Mouse (Mus musculus): ENCODE data around the gene AL731706.1. TPM values are rescaled to one million over a fixed set of nuclear protein-coding genes. Genes with fewer than 3 reads are reported as not detected.

Gene AL731706.1
- total RNA-seq (2014; fragmentation: Nextera tagmentation) (3.5 TPM in 1 of 2 replicates, not detected in the other), total RNA-seq (2017) (8.2 and 10.9 TPM in 2 replicates)

- ATAC-seq (replicated peaks; ENCODE audit: low FRiP score, low TSS enrichment, poor library complexity, severe bottlenecking), result peak; percentile 86
These were observed at the start of gene AL731706.1, which contains the start of the genes Slx4ip and Mkks for GRCm38 (mm10) chr2:136891068-136891950. Gene AL731706.1 (minus strand): TSS chr2:136891389. Gene Slx4ip (plus strand): TSS chr2:136891218. Gene Mkks (minus strand): TSS chr2:136891389.

GRCm38 (mm10) chr2:136938249-136938648 lies 47.1 kb upstream of the AL731706.1 start:
- no peak for ATAC-seq (replicated peaks; ENCODE audit: low FRiP score, low TSS enrichment, poor library complexity, severe bottlenecking)

- ATAC-seq (replicated peaks; ENCODE audit: low FRiP score, low TSS enrichment, poor library complexity, severe bottlenecking), result no peak
These were observed 45.5 kb upstream of the AL731706.1 start for GRCm38 (mm10) chr2:136936391-136937288.

- ATAC-seq (replicated peaks; ENCODE audit: low FRiP score, low TSS enrichment, poor library complexity, severe bottlenecking), result peak; percentile 82
These were observed 29.8 kb upstream of the AL731706.1 start for GRCm38 (mm10) chr2:136921003-136921408.

- 0 out of 2 replicates have a peak, but pooled peaks have one; percentile 38 for ATAC-seq (replicated peaks; ENCODE audit: low FRiP score, low TSS enrichment, poor library complexity, severe bottlenecking)
These were observed 29.2 kb upstream of the AL731706.1 start for GRCm38 (mm10) chr2:136920257-136920993.

- no peak for ATAC-seq (replicated peaks; ENCODE audit: low FRiP score, low TSS enrichment, poor library complexity, severe bottlenecking)
These were observed 28.2 kb upstream of the AL731706.1 start for GRCm38 (mm10) chr2:136919433-136919832.

GRCm38 (mm10) chr2:136914334-136914902 lies 23.2 kb upstream of the AL731706.1 start:
- ATAC-seq (replicated peaks; ENCODE audit: low FRiP score, low TSS enrichment, poor library complexity, severe bottlenecking), result 0 out of 2 replicates have a peak, but pooled peaks have one; percentile 50

- no peak for ATAC-seq (replicated peaks; ENCODE audit: low FRiP score, low TSS enrichment, poor library complexity, severe bottlenecking)
These were observed 21.8 kb upstream of the AL731706.1 start for GRCm38 (mm10) chr2:136913021-136913420.

GRCm38 (mm10) chr2:136911958-136912411 lies 20.8 kb upstream of the AL731706.1 start:
- no peak for ATAC-seq (replicated peaks; ENCODE audit: low FRiP score, low TSS enrichment, poor library complexity, severe bottlenecking)

- ATAC-seq (replicated peaks; ENCODE audit: low FRiP score, low TSS enrichment, poor library complexity, severe bottlenecking), result peak; percentile 75; the same call in 1 of the 2 replicates
These were observed 18.1 kb upstream of the AL731706.1 start for GRCm38 (mm10) chr2:136909298-136909697.

- ATAC-seq (replicated peaks; ENCODE audit: low FRiP score, low TSS enrichment, poor library complexity, severe bottlenecking), result no peak
These were observed 17.4 kb upstream of the AL731706.1 start for GRCm38 (mm10) chr2:136908596-136908995.

- ATAC-seq (replicated peaks; ENCODE audit: low FRiP score, low TSS enrichment, poor library complexity, severe bottlenecking), result no peak
These were observed 4.9 kb upstream of the AL731706.1 start for GRCm38 (mm10) chr2:136896131-136896530.

GRCm38 (mm10) chr2:136894494-136894893 lies 3.3 kb upstream of the AL731706.1 start:
- ATAC-seq (replicated peaks; ENCODE audit: low FRiP score, low TSS enrichment, poor library complexity, severe bottlenecking), result 0 out of 2 replicates have a peak, but pooled peaks have one; percentile 22

GRCm38 (mm10) chr2:136891951-136892371 lies 772 bp upstream of the AL731706.1 start:
- peak; percentile 81 for ATAC-seq (replicated peaks; ENCODE audit: low FRiP score, low TSS enrichment, poor library complexity, severe bottlenecking)

- peak; percentile 74 for ATAC-seq (replicated peaks; ENCODE audit: low FRiP score, low TSS enrichment, poor library complexity, severe bottlenecking)
These were observed 497 bp downstream of the AL731706.1 start for GRCm38 (mm10) chr2:136890716-136891067.

GRCm38 (mm10) chr2:136886846-136887245 lies 4.3 kb downstream of the AL731706.1 start:
- no peak for ATAC-seq (replicated peaks; ENCODE audit: low FRiP score, low TSS enrichment, poor library complexity, severe bottlenecking)

- no peak for ATAC-seq (replicated peaks; ENCODE audit: low FRiP score, low TSS enrichment, poor library complexity, severe bottlenecking)
These were observed 5.6 kb downstream of the AL731706.1 start, which contains the start of gene AL731706.2 for GRCm38 (mm10) chr2:136885579-136885978. Gene AL731706.2 (minus strand): TSS chr2:136885679.

- no peak for ATAC-seq (replicated peaks; ENCODE audit: low FRiP score, low TSS enrichment, poor library complexity, severe bottlenecking)
These were observed 36.4 kb downstream of the AL731706.1 start for GRCm38 (mm10) chr2:136854543-136855388.

Measured in megakaryocyte-erythroid progenitor cell, adult 5-6 weeks (primary cell).